Mouse (Mus musculus): ENCODE results near the gene Il11ra2.
"Not testable (repeated sequence)": the region's sequence is repeated elsewhere in the genome, so short reads cannot be mapped to it uniquely, and the experiment has no call there.

DNA sequence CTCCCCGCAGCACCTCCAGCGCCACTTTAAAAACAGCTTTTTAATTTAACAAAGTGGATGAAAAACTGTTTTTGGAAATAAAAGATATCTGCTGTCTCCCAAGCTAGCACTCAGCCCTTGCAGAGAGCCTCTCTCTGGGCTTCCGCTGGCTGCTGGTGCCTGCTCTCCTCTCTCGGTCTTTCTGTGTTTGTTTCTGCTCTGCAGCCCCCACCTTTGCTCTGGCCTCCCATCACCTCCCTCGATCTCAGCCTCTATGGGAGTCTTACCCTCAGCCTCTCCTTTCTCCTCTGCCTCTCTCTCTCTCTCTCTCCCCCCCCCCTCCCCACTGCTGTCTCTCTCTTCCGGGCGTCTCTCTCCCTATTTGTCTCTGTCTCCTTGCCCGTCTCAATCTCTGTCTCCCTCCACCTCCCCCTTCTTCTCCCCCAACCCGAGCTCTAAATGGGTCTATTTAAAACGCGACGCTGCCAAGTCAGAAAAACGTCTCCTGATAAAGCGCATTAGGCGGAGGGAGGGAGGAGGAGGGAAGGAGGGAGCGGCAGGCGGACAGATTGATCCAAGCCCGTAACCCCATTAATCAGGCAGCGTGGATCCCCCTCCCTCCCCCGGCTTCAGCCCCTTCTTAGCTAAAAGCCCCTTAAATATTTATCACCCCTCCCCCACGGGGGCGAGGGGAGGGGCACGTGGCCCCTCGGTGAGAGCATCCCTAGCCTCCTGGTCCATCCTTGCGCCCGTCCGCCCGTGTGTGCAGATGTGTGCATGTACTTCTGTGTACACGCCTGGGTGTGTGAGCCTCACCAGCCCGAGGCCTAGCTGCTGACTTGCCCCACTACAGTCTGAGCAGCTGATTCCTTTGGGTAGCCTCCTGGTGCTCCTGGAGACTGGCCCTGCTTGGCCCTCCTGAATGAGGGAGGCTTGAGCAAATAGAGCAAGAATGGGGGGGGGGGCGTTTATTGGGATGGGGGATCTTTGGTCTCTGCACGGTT, 19.0 kb upstream of the Il11ra2 start:
- TF ChIP-seq CTCF (IDR thresholded peaks at IDR 0.05; ENCODE audit: insufficient read depth, low read length); POLR2A (IDR thresholded peaks at IDR 0.05; ENCODE audit: borderline replicate concordance, extremely low read depth, low read depth, low read length): not testable (repeated sequence)
